Mouse (Mus musculus): ENCODE measurements at regions not wholly inside any gene's neighbourhood (a gene's known extent, or its start where the extent isn't known, plus 50 kb on each side); places are given as distances from the start of the nearest gene placed in this dataset.

GRCm38 (mm10) chr4:125897707-125898106, 126.6 kb upstream of the Csf3r start:
- H3K27ac ChIP-seq (ENCODE audit: low read depth, low read length): no peak overlapping the region
- 58% methylated on average over 2 of the region's 2 CpGs for WGBS
- ATAC-seq (ENCODE audit: low FRiP score) (no peak), DNase-seq (ENCODE audit: low spot score) (no peak)
- no peak overlapping the region for H3K4me2 ChIP-seq (replicated peaks; ENCODE audit: low read depth, low read length)
- no peaks in the 10 kb centered on the region for H3K9me3 ChIP-seq (ENCODE audit: control insufficient read depth, low read length)
- H3K27me3 ChIP-seq (ENCODE audit: control insufficient read depth, insufficient read depth, low read length): no peaks in the 10 kb centered on the region
- no peak overlapping the region for H3K9ac ChIP-seq (ENCODE audit: low read depth, low read length)
- no peaks in the 10 kb centered on the region for H3K36me3 ChIP-seq (ENCODE audit: control insufficient read depth, insufficient read depth, low read length)
- no peak overlapping the region for H3K4me3 ChIP-seq (ENCODE audit: low read depth, low read length)
- no peaks in the 10 kb centered on the region; the same call in 1 of the 2 replicates for H3K4me1 ChIP-seq (replicated peaks; ENCODE audit: control insufficient read depth, insufficient read depth, low read length)

GRCm38 (mm10) chr4:125898631-125899348, 125.6 kb upstream of the Csf3r start:
- no peak overlapping the region for H3K9ac ChIP-seq (ENCODE audit: low read depth, low read length)
- no peaks in the 10 kb centered on the region; the same call in 1 of the 2 replicates for H3K4me1 ChIP-seq (replicated peaks; ENCODE audit: control insufficient read depth, insufficient read depth, low read length)
- ATAC-seq (ENCODE audit: low FRiP score) (no peak), DNase-seq (ENCODE audit: low spot score) (no peak)
- no peak overlapping the region for H3K4me2 ChIP-seq (replicated peaks; ENCODE audit: low read depth, low read length)
- WGBS: 68% methylated on average over 11 of the region's 11 CpGs
- no peaks in the 10 kb centered on the region for H3K9me3 ChIP-seq (ENCODE audit: control insufficient read depth, low read length)
- no peaks in the 10 kb centered on the region for H3K27me3 ChIP-seq (ENCODE audit: control insufficient read depth, insufficient read depth, low read length)
- no peaks in the 10 kb centered on the region for H3K36me3 ChIP-seq (ENCODE audit: control insufficient read depth, insufficient read depth, low read length)
- no peak overlapping the region for H3K27ac ChIP-seq (ENCODE audit: low read depth, low read length)
- H3K4me3 ChIP-seq (ENCODE audit: low read depth, low read length): no peak overlapping the region

GRCm38 (mm10) chr4:125901546-125902276, 122.6 kb upstream of the Csf3r start:
- no peaks in the 10 kb centered on the region for H3K27me3 ChIP-seq (ENCODE audit: control insufficient read depth, insufficient read depth, low read length)
- H3K4me3 ChIP-seq (ENCODE audit: low read depth, low read length): no peak overlapping the region
- no peak overlapping the region for H3K9ac ChIP-seq (ENCODE audit: low read depth, low read length)
- no peaks in the 10 kb centered on the region for H3K9me3 ChIP-seq (ENCODE audit: control insufficient read depth, low read length)
- no peaks in the 10 kb centered on the region for H3K4me1 ChIP-seq (replicated peaks; ENCODE audit: control insufficient read depth, insufficient read depth, low read length)
- H3K27ac ChIP-seq (ENCODE audit: low read depth, low read length): no peak overlapping the region
- no peaks in the 10 kb centered on the region for H3K36me3 ChIP-seq (ENCODE audit: control insufficient read depth, insufficient read depth, low read length)
- DNase-seq (ENCODE audit: low spot score) (no peak), ATAC-seq (ENCODE audit: low FRiP score) (no peak)
- 66% methylated on average over 10 of the region's 10 CpGs for WGBS
- H3K4me2 ChIP-seq (replicated peaks; ENCODE audit: low read depth, low read length): no peak overlapping the region

- Histone ChIP-seq H3K36me3 (ENCODE audit: control insufficient read depth, insufficient read depth, low read length) (no peaks in the 10 kb centered on the region), H3K9me3 (ENCODE audit: control insufficient read depth, low read length) (no peaks in the 10 kb centered on the region), H3K27ac (ENCODE audit: low read depth, low read length) (no peak overlapping the region), H3K27me3 (ENCODE audit: control insufficient read depth, insufficient read depth, low read length) (peaks cover 2% of the 10 kb centered on the region; the same call in 1 of the 2 replicates), H3K4me2 (replicated peaks; ENCODE audit: low read depth, low read length) (no peak overlapping the region), H3K4me1 (replicated peaks; ENCODE audit: control insufficient read depth, insufficient read depth, low read length) (peaks cover 3% of the 10 kb centered on the region), H3K4me3 (ENCODE audit: low read depth, low read length) (no peak overlapping the region), H3K9ac (ENCODE audit: low read depth, low read length) (no peak overlapping the region)
- no peak for DNase-seq (ENCODE audit: low spot score)
- WGBS: 73% methylated on average over 5 of the region's 5 CpGs
- no peak for ATAC-seq (ENCODE audit: low FRiP score)
Measured at GRCm38 (mm10) chr4:125906296-125906695, 118.1 kb upstream of the Csf3r start.

- DNase-seq (ENCODE audit: low spot score): no peak
- no peak overlapping the region for H3K27ac ChIP-seq (ENCODE audit: low read depth, low read length)
- no peak overlapping the region for H3K9ac ChIP-seq (ENCODE audit: low read depth, low read length)
- WGBS: 91% methylated on average over 8 of the region's 8 CpGs
- peaks cover 10% of the 10 kb centered on the region for H3K27me3 ChIP-seq (ENCODE audit: control insufficient read depth, insufficient read depth, low read length)
- H3K4me2 ChIP-seq (replicated peaks; ENCODE audit: low read depth, low read length): no peak overlapping the region
- peaks cover 10% of the 10 kb centered on the region for H3K4me1 ChIP-seq (replicated peaks; ENCODE audit: control insufficient read depth, insufficient read depth, low read length)
- no peak for ATAC-seq (ENCODE audit: low FRiP score)
- no peak overlapping the region for H3K4me3 ChIP-seq (ENCODE audit: low read depth, low read length)
- H3K36me3 ChIP-seq (ENCODE audit: control insufficient read depth, insufficient read depth, low read length): no peaks in the 10 kb centered on the region
- H3K9me3 ChIP-seq (ENCODE audit: control insufficient read depth, low read length): no peaks in the 10 kb centered on the region
Measured at GRCm38 (mm10) chr4:125908901-125909300, 115.4 kb upstream of the Csf3r start.

- Histone ChIP-seq H3K27ac (ENCODE audit: low read depth, low read length) (no peak overlapping the region), H3K4me2 (replicated peaks; ENCODE audit: low read depth, low read length) (no peak overlapping the region), H3K4me1 (replicated peaks; ENCODE audit: control insufficient read depth, insufficient read depth, low read length) (peaks cover 10% of the 10 kb centered on the region), H3K27me3 (ENCODE audit: control insufficient read depth, insufficient read depth, low read length) (peaks cover 10% of the 10 kb centered on the region), H3K9ac (ENCODE audit: low read depth, low read length) (no peak overlapping the region), H3K4me3 (ENCODE audit: low read depth, low read length) (no peak overlapping the region), H3K36me3 (ENCODE audit: control insufficient read depth, insufficient read depth, low read length) (no peaks in the 10 kb centered on the region), H3K9me3 (ENCODE audit: control insufficient read depth, low read length) (no peaks in the 10 kb centered on the region)
- ATAC-seq (ENCODE audit: low FRiP score) (peak; percentile 2; the same call in 1 of the 2 replicates), DNase-seq (ENCODE audit: low spot score) (peak; percentile 37)
- 12% methylated on average over 24 of the region's 24 CpGs for WGBS
Measured at GRCm38 (mm10) chr4:125911541-125912270, 112.6 kb upstream of the Csf3r start.

- DNase-seq (ENCODE audit: low spot score): peak; percentile 91
- Histone ChIP-seq H3K27me3 (ENCODE audit: control insufficient read depth, insufficient read depth, low read length) (peaks cover 10% of the 10 kb centered on the region), H3K9me3 (ENCODE audit: control insufficient read depth, low read length) (no peaks in the 10 kb centered on the region), H3K27ac (ENCODE audit: low read depth, low read length) (no peak overlapping the region), H3K4me1 (replicated peaks; ENCODE audit: control insufficient read depth, insufficient read depth, low read length) (peaks cover 12% of the 10 kb centered on the region), H3K36me3 (ENCODE audit: control insufficient read depth, insufficient read depth, low read length) (no peaks in the 10 kb centered on the region), H3K9ac (ENCODE audit: low read depth, low read length) (no peak overlapping the region), H3K4me2 (replicated peaks; ENCODE audit: low read depth, low read length) (no peak overlapping the region), H3K4me3 (ENCODE audit: low read depth, low read length) (no peak overlapping the region)
- ATAC-seq (ENCODE audit: low FRiP score): peak; percentile 44; the same call in 1 of the 2 replicates
- 21% methylated on average over 8 of the region's 8 CpGs for WGBS
Measured at GRCm38 (mm10) chr4:125912444-125913049, 111.8 kb upstream of the Csf3r start.

GRCm38 (mm10) chr4:125915166-125915565, 109.2 kb upstream of the Csf3r start:
- ATAC-seq (ENCODE audit: low FRiP score) (no peak), DNase-seq (ENCODE audit: low spot score) (peak; percentile 72)
- H3K4me1 ChIP-seq (replicated peaks; ENCODE audit: control insufficient read depth, insufficient read depth, low read length): peaks cover 12% of the 10 kb centered on the region
- no peak overlapping the region for H3K27ac ChIP-seq (ENCODE audit: low read depth, low read length)
- H3K4me3 ChIP-seq (ENCODE audit: low read depth, low read length): no peak overlapping the region
- WGBS: 23% methylated on average over 8 of the region's 8 CpGs
- H3K36me3 ChIP-seq (ENCODE audit: control insufficient read depth, insufficient read depth, low read length): no peaks in the 10 kb centered on the region
- no peak overlapping the region for H3K4me2 ChIP-seq (replicated peaks; ENCODE audit: low read depth, low read length)
- peaks cover 10% of the 10 kb centered on the region for H3K27me3 ChIP-seq (ENCODE audit: control insufficient read depth, insufficient read depth, low read length)
- H3K9me3 ChIP-seq (ENCODE audit: control insufficient read depth, low read length): no peaks in the 10 kb centered on the region
- H3K9ac ChIP-seq (ENCODE audit: low read depth, low read length): no peak overlapping the region

Data from hindbrain, embryonic 11.5 days (tissue).